ENCODE assay signal across 15 mouse cellular contexts in genomic region chr4:8203367-8203766, GRCm38 (mm10).
"Had no signal": no experiment of that assay in that cellular context is flagged by ENCODE, and none has a peak within 500 bp of the region (broad histone marks: within the 10 kb centered on the region; RNA-seq: fewer than 3 reads in every experiment).

No protein-coding gene starts in this region.

- H3K4me1 ChIP-seq: neural tube, embryonic 15.5 days; stomach, embryonic 15.5 days had no signal

- DNase-seq: retina, postnatal 1 day; right cerebral cortex, adult 18-20 months; right cerebral cortex, postnatal 14 days; right cerebral cortex, postnatal 25 days; right cerebral cortex, postnatal 4 days; spleen, adult 18-20 months; thymus, adult 18-20 months; thymus, adult 2 months; thymus, postnatal 14 days; thymus, postnatal 25 days; thymus, postnatal 36 days; thymus, postnatal 4 days had no signal

- H3K4me3 ChIP-seq: neural tube, embryonic 15.5 days; stomach, embryonic 15.5 days had no signal

- H3K9ac ChIP-seq: neural tube, embryonic 15.5 days; stomach, embryonic 15.5 days had no signal

- H3K27ac ChIP-seq: neural tube, embryonic 15.5 days; stomach, embryonic 15.5 days; stomach, postnatal 0 days had no signal

- H3K9me3 ChIP-seq: neural tube, embryonic 15.5 days; stomach, embryonic 15.5 days had no signal

- H3K27me3 ChIP-seq: neural tube, embryonic 15.5 days; stomach, embryonic 15.5 days had no signal

- H3K4me2 ChIP-seq: neural tube, embryonic 15.5 days; stomach, embryonic 15.5 days had no signal

- H3K36me3 ChIP-seq: neural tube, embryonic 15.5 days; stomach, embryonic 15.5 days had no signal
